Mouse (Mus musculus) heart, postnatal 14 days (tissue): ENCODE measurements around the gene Gm14295. TPM values are rescaled to one million over a fixed set of nuclear protein-coding genes. Genes with fewer than 3 reads are reported as not detected.
"Not testable (repeated sequence)": the region's sequence is repeated elsewhere in the genome, so short reads cannot be mapped to it uniquely, and the experiment has no call there.

Experiments used
- DNase-seq, 2 experiments: peaks; one replicate each; pipeline ENCODE4 v3.0.0; 2021 to 2022
- intact Hi-C: fragments of 180-260 bp; cut with DNase I; formaldehyde crosslinking; loops from one replicate; pipeline ENCODE4 v1.15.1; 2025
- long read RNA-seq, 2 experiments: library from polyadenylated mRNA; stranded (forward); transcript quantifications; one replicate each; pipeline ENCODE4 v2.0.0; 2021
- total RNA-seq, 2 experiments: library from RNA; stranded (reverse); gene quantifications; 2 replicates each; pipeline ENCODE4 v1.2.3; 2021

Gene Gm14295
- 1 to 10 TPM; 4.6 to 6.3 TPM for total RNA-seq
- long read RNA-seq, experiment 1, partial matches to known transcripts, result 0 of 3 reads
- long read RNA-seq, experiment 1, other reads (novel, unspliced or antisense), result 2 of 3 reads
- long read RNA-seq, experiment 2, partial matches to known transcripts, result 0 of 4 reads
- long read RNA-seq, experiment 2, other reads (novel, unspliced or antisense), result 2 of 4 reads

DNA sequence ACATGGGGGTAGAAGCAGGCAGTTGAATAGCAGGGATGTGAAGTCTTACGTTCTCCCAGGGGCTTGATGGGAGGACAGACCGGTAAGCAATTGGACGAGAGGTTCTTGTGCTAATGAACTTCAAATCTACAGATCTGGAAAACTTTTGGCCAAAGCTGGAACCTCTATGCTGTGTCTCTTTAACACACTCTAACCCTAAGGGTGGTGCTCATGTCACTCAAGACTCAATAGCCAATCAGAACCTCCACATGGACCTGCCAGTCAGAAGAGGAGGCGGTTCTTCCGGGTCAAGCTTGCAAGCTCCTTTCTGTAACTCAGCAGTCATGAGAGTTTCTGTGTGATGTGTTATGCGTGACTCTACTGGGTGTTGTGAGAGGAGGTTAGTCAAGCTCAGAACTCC is at the start of gene Gm14295:
Gene Gm14295, plus strand, starts transcription at position 301 of the 400 bp plus-strand sequence.
- DNase-seq, intact Hi-C loops: not testable (repeated sequence)

- DNase-seq, intact Hi-C loops: not testable (repeated sequence)
Measured at GRCm38 (mm10) chr2:176798785-176799184, 373 bp downstream of the Gm14295 start.

- DNase-seq, intact Hi-C loops: not testable (repeated sequence)
Measured at GRCm38 (mm10) chr2:176830840-176831239, 32.4 kb downstream of the Gm14295 start, which contains the start of gene Gm14408. Gm14408 (plus strand) TSS chr2:176831140.

Other genes with a start within 250 kb of the Gm14295 start
- 1 to 10 TPM in 1 of 2 experiments, under 1 TPM in 1; 0.93 to 2.6 TPM for gene Gm14308, start 162.3 kb upstream of the Gm14295 start, total RNA-seq
- 10 to 100 TPM; 12.7 to 13.5 TPM for gene Zfp973, start 128.1 kb upstream of the Gm14295 start, total RNA-seq
- gene Gm14305, start 90.3 kb upstream of the Gm14295 start, total RNA-seq, result 1 to 10 TPM; 6.7 to 7.2 TPM
- gene Gm14408, start 32.5 kb downstream of the Gm14295 start, total RNA-seq, result not detected
- gene Gm14296, start 129.2 kb downstream of the Gm14295 start, total RNA-seq, result 1 to 10 TPM; 3.2 to 3.5 TPM
- 10 to 100 TPM; 41.7 to 53.3 TPM for gene Gm14419, start 202.3 kb downstream of the Gm14295 start, total RNA-seq